Mouse (Mus musculus) Muller cell, postnatal 12 days (primary cell): ENCODE measurements around the gene Nars2.
A peak's percentile ranks its signal among the peaks of the same experiment; 100 is the strongest.
"Not testable (repeated sequence)": the region's sequence is repeated elsewhere in the genome, so short reads cannot be mapped to it uniquely, and the experiment has no call there.

Source experiments
- DNase-seq: peaks from one replicate; pipeline ENCODE4 v3.0.0-alpha.2; 2015; ENCODE audit errors: inconsistent ontology term

Nars2 gene

GRCm38 (mm10) chr7:96951281-96952051 lies at the start of gene Nars2:
TSS of gene Nars2 (plus strand) at chr7:96951505.
- DNase-seq: peak; percentile 95

- DNase-seq: no peak
Measured at GRCm38 (mm10) chr7:96902183-96902582, 49.1 kb upstream of the Nars2 start.

- DNase-seq: no peak
Measured at GRCm38 (mm10) chr7:96903088-96903985, 48.0 kb upstream of the Nars2 start.

- no peak for DNase-seq
Measured at GRCm38 (mm10) chr7:96904442-96904841, 46.9 kb upstream of the Nars2 start.

GRCm38 (mm10) chr7:96904936-96905335 lies 46.4 kb upstream of the Nars2 start:
- DNase-seq: no peak

- no peak for DNase-seq
Measured at GRCm38 (mm10) chr7:96905422-96905821, 45.9 kb upstream of the Nars2 start.

- no peak for DNase-seq
Measured at GRCm38 (mm10) chr7:96906216-96906615, 45.1 kb upstream of the Nars2 start.

- DNase-seq: no peak
Measured at GRCm38 (mm10) chr7:96907971-96908680, 43.2 kb upstream of the Nars2 start.

- DNase-seq: no peak
Measured at GRCm38 (mm10) chr7:96909856-96910255, 41.4 kb upstream of the Nars2 start.

- DNase-seq: no peak
Measured at GRCm38 (mm10) chr7:96910310-96910960, 40.9 kb upstream of the Nars2 start.

GRCm38 (mm10) chr7:96914031-96914430 lies 37.3 kb upstream of the Nars2 start:
- peak; percentile 90 for DNase-seq

- peak; percentile 43 for DNase-seq
Measured at GRCm38 (mm10) chr7:96915452-96916105, 35.7 kb upstream of the Nars2 start.

- peak; percentile 26 for DNase-seq
Measured at GRCm38 (mm10) chr7:96920447-96921095, 30.7 kb upstream of the Nars2 start.

- DNase-seq: no peak
Measured at GRCm38 (mm10) chr7:96922927-96923326, 28.4 kb upstream of the Nars2 start.

- peak; percentile 1 for DNase-seq
Measured at GRCm38 (mm10) chr7:96943715-96944377, 7.5 kb upstream of the Nars2 start.

GRCm38 (mm10) chr7:96946501-96946900 lies 4.8 kb upstream of the Nars2 start:
- DNase-seq: not testable (repeated sequence)

GRCm38 (mm10) chr7:96952094-96952493 lies 789 bp downstream of the Nars2 start:
- no peak for DNase-seq

GRCm38 (mm10) chr7:96959168-96959567 lies 7.9 kb downstream of the Nars2 start:
- DNase-seq: no peak

- DNase-seq: no peak
Measured at GRCm38 (mm10) chr7:96967188-96967587, 15.9 kb downstream of the Nars2 start.

GRCm38 (mm10) chr7:96970359-96970758 lies 19.1 kb downstream of the Nars2 start:
- no peak for DNase-seq
